Mouse (Mus musculus): ENCODE results near the gene Zbtb16.
A peak's percentile ranks its signal among the peaks of the same experiment; 100 is the strongest.

Gene Zbtb16

GRCm38 (mm10) chr9:48647648-48648284 is 188.3 kb downstream of the Zbtb16 start:
- DNase-seq (ENCODE audit: low read depth, low spot score): peak; percentile 44

- DNase-seq (ENCODE audit: low read depth, low spot score): no peak
Observed at GRCm38 (mm10) chr9:48646781-48647647, 189.0 kb downstream of the Zbtb16 start.

GRCm38 (mm10) chr9:48646251-48646650 is 189.8 kb downstream of the Zbtb16 start:
- peak; percentile 85 for DNase-seq (ENCODE audit: low read depth, low spot score)

GRCm38 (mm10) chr9:48645648-48646126 is 190.3 kb downstream of the Zbtb16 start:
- no peak for DNase-seq (ENCODE audit: low read depth, low spot score)

GRCm38 (mm10) chr9:48644926-48645647 is 190.9 kb downstream of the Zbtb16 start:
- DNase-seq (ENCODE audit: low read depth, low spot score): peak; percentile 63

GRCm38 (mm10) chr9:48644376-48644775 is 191.6 kb downstream of the Zbtb16 start:
- peak; percentile 19 for DNase-seq (ENCODE audit: low read depth, low spot score)

- DNase-seq (ENCODE audit: low read depth, low spot score): no peak
Observed at GRCm38 (mm10) chr9:48641636-48642035, 194.4 kb downstream of the Zbtb16 start.

- no peak for DNase-seq (ENCODE audit: low read depth, low spot score)
Observed at GRCm38 (mm10) chr9:48640881-48641280, 195.1 kb downstream of the Zbtb16 start.

- no peak for DNase-seq (ENCODE audit: low read depth, low spot score)
Observed at GRCm38 (mm10) chr9:48638176-48638803, 197.7 kb downstream of the Zbtb16 start.

GRCm38 (mm10) chr9:48637161-48637560 is 198.9 kb downstream of the Zbtb16 start:
- no peak for DNase-seq (ENCODE audit: low read depth, low spot score)

GRCm38 (mm10) chr9:48635576-48636350 is 200.3 kb downstream of the Zbtb16 start:
- no peak for DNase-seq (ENCODE audit: low read depth, low spot score)

- no peak for DNase-seq (ENCODE audit: low read depth, low spot score)
Observed at GRCm38 (mm10) chr9:48633147-48633546, 202.9 kb downstream of the Zbtb16 start.

GRCm38 (mm10) chr9:48619268-48619667 is 216.8 kb downstream of the Zbtb16 start:
- DNase-seq (ENCODE audit: low read depth, low spot score): no peak

- peak; percentile 80 for DNase-seq (ENCODE audit: low read depth, low spot score)
Observed at GRCm38 (mm10) chr9:48618589-48618988, 217.4 kb downstream of the Zbtb16 start.

GRCm38 (mm10) chr9:48618111-48618510 is 217.9 kb downstream of the Zbtb16 start:
- DNase-seq (ENCODE audit: low read depth, low spot score): no peak

- DNase-seq (ENCODE audit: low read depth, low spot score): no peak
Observed at GRCm38 (mm10) chr9:48617511-48618010, 218.5 kb downstream of the Zbtb16 start.

GRCm38 (mm10) chr9:48613221-48613620 is 222.8 kb downstream of the Zbtb16 start:
- DNase-seq (ENCODE audit: low read depth, low spot score): no peak

- DNase-seq (ENCODE audit: low read depth, low spot score): no peak
Observed at GRCm38 (mm10) chr9:48612542-48612941, 223.5 kb downstream of the Zbtb16 start.

GRCm38 (mm10) chr9:48611032-48611431 is 225.0 kb downstream of the Zbtb16 start:
- DNase-seq (ENCODE audit: low read depth, low spot score): no peak

GRCm38 (mm10) chr9:48609734-48610133 is 226.3 kb downstream of the Zbtb16 start:
- no peak for DNase-seq (ENCODE audit: low read depth, low spot score)

GRCm38 (mm10) chr9:48607417-48607816 is 228.6 kb downstream of the Zbtb16 start:
- DNase-seq (ENCODE audit: low read depth, low spot score): no peak

Measured in ES-CJ7 (cell line).